Mouse (Mus musculus): Measurements from ENCODE around the gene Olfr594.
"Not testable (repeated sequence)": the region's sequence is repeated elsewhere in the genome, so short reads cannot be mapped to it uniquely, and the experiment has no call there.

Olfr594 gene

GRCm38 (mm10) chr7:103216696-103217095 is at the start of gene Olfr594:
Gene Olfr594, plus strand, starts transcription at chr7:103216996.
- no peak for DNase-seq (ENCODE audit: low spot score in 2 of 2)

DNA sequence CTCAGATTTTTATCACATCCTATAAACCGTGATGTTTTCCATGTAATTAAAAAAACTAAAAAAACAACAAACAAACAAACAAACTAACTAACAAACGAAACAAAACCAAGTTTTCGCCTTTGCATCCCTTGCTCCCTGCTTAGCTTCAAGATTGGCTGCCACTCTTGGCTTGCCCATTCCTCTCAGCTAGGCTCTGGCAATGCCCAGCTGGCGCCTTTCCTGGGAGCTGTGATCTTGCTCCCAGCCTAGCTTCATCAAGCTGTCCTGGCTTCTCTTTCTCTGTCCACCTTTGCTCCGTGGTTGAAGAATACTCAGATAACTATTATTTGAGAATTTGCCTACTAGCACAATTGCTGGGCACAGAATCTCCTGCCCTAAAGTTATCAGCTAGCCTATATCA is 47.1 kb upstream of the Olfr594 start:
- DNase-seq (ENCODE audit: low spot score in 2 of 2) = no peak

GRCm38 (mm10) chr7:103178240-103178639 is 38.6 kb upstream of the Olfr594 start, which contains the start of gene Olfr591:
Gene Olfr591, minus strand, starts transcription at chr7:103178340.
- DNase-seq (ENCODE audit: low spot score in 2 of 2) = no peak

GRCm38 (mm10) chr7:103184503-103184902 is 32.3 kb upstream of the Olfr594 start, which contains the start of gene Olfr592:
Gene Olfr592, plus strand, starts transcription at chr7:103184803.
- not testable (repeated sequence) for DNase-seq (ENCODE audit: low spot score in 2 of 2)

GRCm38 (mm10) chr7:103211562-103211961 is 5.2 kb upstream of the Olfr594 start, which contains the start of gene Olfr593:
Gene Olfr593, plus strand, starts transcription at chr7:103211862.
- no peak for DNase-seq (ENCODE audit: low spot score in 2 of 2)

DNA sequence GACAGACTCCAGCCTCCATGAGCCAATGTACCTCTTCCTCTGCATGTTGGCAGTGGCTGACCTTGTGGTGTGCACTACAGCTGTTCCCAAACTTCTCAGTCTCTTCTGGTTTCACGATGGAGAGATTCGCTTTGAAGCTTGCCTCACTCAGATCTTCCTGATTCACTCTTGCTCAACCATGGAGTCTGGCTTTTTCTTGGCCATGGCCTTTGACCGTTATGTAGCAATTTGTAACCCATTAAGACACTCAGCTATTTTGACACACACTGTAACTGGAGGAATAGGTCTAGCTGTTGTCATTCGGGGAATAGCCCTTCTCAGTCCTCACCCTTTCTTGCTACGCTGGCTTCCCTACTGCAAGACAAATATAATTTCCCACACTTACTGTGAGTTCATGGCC is 4.7 kb upstream of the Olfr594 start:
- DNase-seq (ENCODE audit: low spot score in 2 of 2) = not testable (repeated sequence)

DNA sequence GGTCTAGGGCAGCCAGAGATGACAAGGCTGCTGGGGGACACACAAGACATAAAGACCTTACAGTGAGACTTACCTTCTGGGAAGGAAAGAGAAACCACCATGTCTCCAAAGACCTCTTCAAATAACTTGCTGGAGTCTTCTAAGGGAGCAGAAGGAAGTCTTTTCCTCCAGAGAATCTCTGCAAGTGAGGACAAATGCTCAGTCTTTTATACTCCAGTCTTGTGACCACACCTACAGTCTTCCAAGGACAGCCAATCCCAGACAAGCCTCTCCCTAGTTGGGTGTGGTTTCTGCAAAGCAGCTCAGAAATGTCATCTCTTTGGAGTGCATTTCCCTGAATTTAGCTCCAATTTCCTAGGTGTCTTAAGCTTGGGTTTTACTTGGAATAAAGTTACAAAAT is 35.6 kb downstream of the Olfr594 start, which contains the start of gene Usp17ld:
Gene Usp17ld (minus strand): TSS at position 101 of the 400 bp plus-strand sequence.
- not testable (repeated sequence) for DNase-seq (ENCODE audit: low spot score in 2 of 2)

Data from spleen, postnatal 10 days (tissue).